Mouse (Mus musculus): ENCODE data around the gene Timm10b.

DNA sequence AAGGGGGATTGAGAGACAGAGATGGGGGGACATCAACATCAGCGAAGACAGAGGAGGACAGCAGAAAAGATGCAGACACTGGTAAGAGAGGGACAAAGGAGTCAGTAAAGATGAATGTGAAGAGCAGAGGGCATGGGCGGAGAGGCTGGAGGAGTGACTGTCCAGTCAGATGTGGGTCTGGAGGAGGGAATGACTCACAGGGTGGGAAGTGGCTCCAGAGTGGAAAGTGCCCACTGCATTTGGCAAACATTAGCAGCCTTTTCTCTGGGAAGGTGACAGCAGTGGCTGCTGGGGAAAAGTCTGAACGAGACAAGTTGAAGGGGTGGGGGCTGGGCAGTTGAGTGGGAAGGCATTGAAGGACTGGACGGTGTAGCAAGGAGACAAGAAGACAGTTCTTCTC, 18.8 kb upstream of the Timm10b start:
- TF ChIP-seq CTCF (IDR thresholded peaks at IDR 0.05; ENCODE audit: insufficient read depth, low read length) (no peak), POLR2A (IDR thresholded peaks at IDR 0.05; ENCODE audit: borderline replicate concordance, extremely low read depth, low read depth, low read length) (no peak)

Measured in lung, adult 2 months (tissue).